Mouse (Mus musculus) embryonic facial prominence, embryonic 10.5 days (tissue): ENCODE measurements around the gene Dop1a. TPM values are rescaled to one million over a fixed set of nuclear protein-coding genes. Genes with fewer than 3 reads are reported as not detected.
A peak's percentile ranks its signal among the peaks of the same experiment; 100 is the strongest.

Experiments used
- DNase-seq: peaks from one replicate; pipeline ENCODE4 v3.0.0-alpha.2; 2017; ENCODE audit warnings: low spot score
- H3K27ac ChIP-seq: fragments of 300-500 bp; sonication (generic); replicated peaks from 2 replicates; pipeline ENCODE4 v1.5.1; 2016; ENCODE audit warnings: mild to moderate bottlenecking
- H3K27me3 ChIP-seq: fragments of 300-500 bp; sonication (generic); replicated peaks from 2 replicates; pipeline ENCODE4 v1.6.1; 2016; ENCODE audit warnings: low read depth, mild to moderate bottlenecking; ENCODE audit not compliant: poor library complexity, severe bottlenecking
- H3K36me3 ChIP-seq: fragments of 300-500 bp; sonication (generic); replicated peaks from 2 replicates; pipeline ENCODE4 v1.6.1; 2016; ENCODE audit warnings: mild to moderate bottlenecking, moderate library complexity
- H3K4me1 ChIP-seq: fragments of 300-500 bp; sonication (generic); 2 replicates; pipeline ENCODE4 v1.6.1; 2016
- H3K4me3 ChIP-seq: fragments of 300-500 bp; sonication (generic); 2 replicates; pipeline ENCODE4 v1.5.1; 2016; ENCODE audit warnings: mild to moderate bottlenecking, moderate library complexity
- H3K9me3 ChIP-seq: fragments of 300-500 bp; sonication (generic); 2 replicates; pipeline ENCODE4 v1.6.1; 2016; ENCODE audit warnings: mild to moderate bottlenecking
- WGBS: fragments of 180-500 bp; shearing (Covaris S2); methylation state at CpG from one replicate; pipeline ENCODE4 v1.1.7; 2016; 5-methylcytosine and 5-hydroxymethylcytosine counted together
- polyA plus RNA-seq: library from polyadenylated mRNA; unstranded; fragments of >200 nt; fragmentation: Nextera tagmentation; extraction: Ambion mirVana; gene quantifications from 2 replicates; pipeline ENCODE4 v1.2.1, GENCODE M21; 2016

Dop1a gene
- polyA plus RNA-seq, result 9.5 and 10.3 TPM in 2 replicates

- Histone ChIP-seq H3K4me1 (peaks cover 13% of the 10 kb centered on the region; the same call in 1 of the 2 replicates), H3K9me3 (no peaks in the 10 kb centered on the region), H3K27me3 (peaks cover 18% of the 10 kb centered on the region), H3K27ac (peak within 1 kb of the TSS; percentile 85), H3K4me3 (peak within 1 kb of the TSS; percentile 88), H3K36me3 (no peaks in the 10 kb centered on the region)
- under 1% methylated on average over 93 of the region's 93 CpGs for WGBS
- DNase-seq, result peak; percentile 94
Observed at GRCm38 (mm10) chr9:86466990-86467870, at the start of gene Dop1a. Gene Dop1a (plus strand): TSS chr9:86467154.

- H3K27me3 ChIP-seq, result no peaks in the 10 kb centered on the region
- no peaks in the 10 kb centered on the region for H3K4me1 ChIP-seq
- WGBS, result 93% methylated on average over 1 of the region's 1 CpGs
- no peak for DNase-seq
- no peaks in the 10 kb centered on the region for H3K9me3 ChIP-seq
- H3K27ac ChIP-seq, result no peak overlapping the region
- no peak overlapping the region for H3K4me3 ChIP-seq
- H3K36me3 ChIP-seq, result no peaks in the 10 kb centered on the region
Observed at GRCm38 (mm10) chr9:86417971-86418370, 49.0 kb upstream of the Dop1a start.

GRCm38 (mm10) chr9:86419366-86419765 lies 47.6 kb upstream of the Dop1a start:
- Histone ChIP-seq H3K36me3 (no peaks in the 10 kb centered on the region), H3K9me3 (no peaks in the 10 kb centered on the region), H3K4me1 (no peaks in the 10 kb centered on the region), H3K4me3 (no peak overlapping the region), H3K27me3 (no peaks in the 10 kb centered on the region), H3K27ac (no peak overlapping the region)
- 93% methylated on average over 6 of the region's 6 CpGs for WGBS
- no peak for DNase-seq

- Histone ChIP-seq H3K4me1 (no peaks in the 10 kb centered on the region), H3K9me3 (no peaks in the 10 kb centered on the region), H3K36me3 (no peaks in the 10 kb centered on the region), H3K27ac (no peak overlapping the region), H3K27me3 (no peaks in the 10 kb centered on the region), H3K4me3 (no peak overlapping the region)
- no peak for DNase-seq
- 87% methylated on average over 4 of the region's 4 CpGs for WGBS
Observed at GRCm38 (mm10) chr9:86423331-86423730, 43.6 kb upstream of the Dop1a start.

GRCm38 (mm10) chr9:86435510-86435909 lies 31.4 kb upstream of the Dop1a start:
- Histone ChIP-seq H3K4me1 (no peaks in the 10 kb centered on the region), H3K36me3 (no peaks in the 10 kb centered on the region), H3K27me3 (no peaks in the 10 kb centered on the region), H3K9me3 (no peaks in the 10 kb centered on the region), H3K4me3 (no peak overlapping the region), H3K27ac (no peak overlapping the region)
- 92% methylated on average over 3 of the region's 3 CpGs for WGBS
- DNase-seq, result no peak

GRCm38 (mm10) chr9:86436608-86437007 lies 30.3 kb upstream of the Dop1a start:
- WGBS, result 96% methylated on average over 8 of the region's 8 CpGs

GRCm38 (mm10) chr9:86438337-86439009 lies 28.5 kb upstream of the Dop1a start:
- no peak overlapping the region for H3K27ac ChIP-seq
- H3K27me3 ChIP-seq, result no peaks in the 10 kb centered on the region
- H3K4me3 ChIP-seq, result no peak overlapping the region
- no peaks in the 10 kb centered on the region for H3K9me3 ChIP-seq
- H3K4me1 ChIP-seq, result no peaks in the 10 kb centered on the region
- WGBS, result 78% methylated on average over 11 of the region's 11 CpGs
- no peak for DNase-seq
- no peaks in the 10 kb centered on the region for H3K36me3 ChIP-seq

More at GRCm38 (mm10) chr9:86436608-86437007, 30.3 kb upstream of the Dop1a start:
- Histone ChIP-seq H3K27me3 (no peaks in the 10 kb centered on the region), H3K4me3 (no peak overlapping the region), H3K36me3 (no peaks in the 10 kb centered on the region), H3K9me3 (no peaks in the 10 kb centered on the region), H3K27ac (no peak overlapping the region), H3K4me1 (no peaks in the 10 kb centered on the region)
- DNase-seq, result no peak

GRCm38 (mm10) chr9:86442248-86442647 lies 24.7 kb upstream of the Dop1a start:
- 89% methylated on average over 4 of the region's 4 CpGs for WGBS

GRCm38 (mm10) chr9:86446847-86447246 lies 20.1 kb upstream of the Dop1a start:
- Histone ChIP-seq H3K4me3 (no peak overlapping the region), H3K36me3 (no peaks in the 10 kb centered on the region), H3K27ac (no peak overlapping the region), H3K4me1 (peaks cover 6% of the 10 kb centered on the region), H3K27me3 (peaks cover 20% of the 10 kb centered on the region), H3K9me3 (no peaks in the 10 kb centered on the region)
- WGBS, result 92% methylated on average over 7 of the region's 7 CpGs
- DNase-seq, result no peak

More at GRCm38 (mm10) chr9:86442248-86442647, 24.7 kb upstream of the Dop1a start:
- Histone ChIP-seq H3K27ac (no peak overlapping the region), H3K9me3 (no peaks in the 10 kb centered on the region), H3K4me3 (no peak overlapping the region), H3K36me3 (no peaks in the 10 kb centered on the region), H3K27me3 (no peaks in the 10 kb centered on the region; the same call in 1 of the 2 replicates), H3K4me1 (no peaks in the 10 kb centered on the region)
- no peak for DNase-seq

- 88% methylated on average over 8 of the region's 8 CpGs for WGBS
- Histone ChIP-seq H3K36me3 (no peaks in the 10 kb centered on the region), H3K27me3 (peaks cover 20% of the 10 kb centered on the region), H3K9me3 (no peaks in the 10 kb centered on the region), H3K4me1 (peaks cover 6% of the 10 kb centered on the region), H3K4me3 (no peak overlapping the region), H3K27ac (no peak overlapping the region)
- no peak for DNase-seq
Observed at GRCm38 (mm10) chr9:86447431-86447830, 19.5 kb upstream of the Dop1a start.

- Histone ChIP-seq H3K27me3 (peaks cover 20% of the 10 kb centered on the region), H3K9me3 (no peaks in the 10 kb centered on the region), H3K4me3 (no peak overlapping the region), H3K36me3 (no peaks in the 10 kb centered on the region), H3K27ac (no peak overlapping the region), H3K4me1 (peaks cover 6% of the 10 kb centered on the region)
- WGBS, result 7% methylated on average over 11 of the region's 11 CpGs
- peak; percentile 87 for DNase-seq
Observed at GRCm38 (mm10) chr9:86449581-86449980, 17.4 kb upstream of the Dop1a start.

GRCm38 (mm10) chr9:86451094-86451493 lies 15.9 kb upstream of the Dop1a start:
- DNase-seq, result no peak
- Histone ChIP-seq H3K4me3 (no peak overlapping the region), H3K36me3 (no peaks in the 10 kb centered on the region), H3K27me3 (peaks cover 20% of the 10 kb centered on the region), H3K4me1 (peaks cover 6% of the 10 kb centered on the region), H3K9me3 (no peaks in the 10 kb centered on the region), H3K27ac (no peak overlapping the region)
- WGBS, result 56% methylated on average over 6 of the region's 6 CpGs
